Mouse (Mus musculus): ENCODE measurements around the gene Fmod.

Fmod gene

DNA sequence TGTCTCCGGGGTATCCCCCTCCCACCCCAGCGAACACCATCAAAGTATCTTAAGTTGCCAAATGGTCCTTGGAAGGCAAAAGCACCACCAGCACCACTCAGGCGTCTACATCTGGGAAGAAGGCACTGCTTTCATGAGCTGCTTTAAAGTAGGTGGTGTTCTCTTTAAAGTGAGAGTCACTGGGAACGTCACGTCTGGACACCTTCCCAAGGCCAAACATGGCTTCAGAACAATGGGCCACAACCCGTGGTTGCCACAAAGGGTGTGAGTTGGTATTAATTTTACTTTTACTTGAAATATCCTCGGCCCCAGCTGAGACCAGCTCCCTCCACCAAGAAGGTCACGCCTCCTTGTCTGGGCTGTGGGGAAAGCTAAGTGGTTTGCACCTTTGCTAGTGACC lies 20.7 kb downstream of the Fmod start:
- no peak for DNase-seq

DNA sequence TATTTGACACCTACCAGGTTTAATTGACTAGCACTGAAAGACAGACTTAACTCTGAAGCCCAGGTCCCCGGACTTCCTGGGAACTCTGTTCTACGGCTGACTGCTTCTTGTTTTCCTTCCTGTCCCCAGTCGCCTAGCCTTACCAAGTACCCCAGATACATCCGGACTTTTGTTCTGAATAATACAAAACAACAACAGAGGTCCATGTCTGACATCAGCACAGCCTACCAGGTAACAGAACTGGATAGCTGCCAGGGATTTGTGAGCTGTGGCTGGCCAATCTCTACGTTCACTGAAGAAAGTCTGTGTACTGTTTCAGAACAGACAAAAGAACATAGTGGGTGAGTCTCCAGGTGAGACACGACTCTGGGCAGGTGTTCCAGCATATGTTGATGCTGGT lies 21.8 kb downstream of the Fmod start:
- no peak for DNase-seq

DNA sequence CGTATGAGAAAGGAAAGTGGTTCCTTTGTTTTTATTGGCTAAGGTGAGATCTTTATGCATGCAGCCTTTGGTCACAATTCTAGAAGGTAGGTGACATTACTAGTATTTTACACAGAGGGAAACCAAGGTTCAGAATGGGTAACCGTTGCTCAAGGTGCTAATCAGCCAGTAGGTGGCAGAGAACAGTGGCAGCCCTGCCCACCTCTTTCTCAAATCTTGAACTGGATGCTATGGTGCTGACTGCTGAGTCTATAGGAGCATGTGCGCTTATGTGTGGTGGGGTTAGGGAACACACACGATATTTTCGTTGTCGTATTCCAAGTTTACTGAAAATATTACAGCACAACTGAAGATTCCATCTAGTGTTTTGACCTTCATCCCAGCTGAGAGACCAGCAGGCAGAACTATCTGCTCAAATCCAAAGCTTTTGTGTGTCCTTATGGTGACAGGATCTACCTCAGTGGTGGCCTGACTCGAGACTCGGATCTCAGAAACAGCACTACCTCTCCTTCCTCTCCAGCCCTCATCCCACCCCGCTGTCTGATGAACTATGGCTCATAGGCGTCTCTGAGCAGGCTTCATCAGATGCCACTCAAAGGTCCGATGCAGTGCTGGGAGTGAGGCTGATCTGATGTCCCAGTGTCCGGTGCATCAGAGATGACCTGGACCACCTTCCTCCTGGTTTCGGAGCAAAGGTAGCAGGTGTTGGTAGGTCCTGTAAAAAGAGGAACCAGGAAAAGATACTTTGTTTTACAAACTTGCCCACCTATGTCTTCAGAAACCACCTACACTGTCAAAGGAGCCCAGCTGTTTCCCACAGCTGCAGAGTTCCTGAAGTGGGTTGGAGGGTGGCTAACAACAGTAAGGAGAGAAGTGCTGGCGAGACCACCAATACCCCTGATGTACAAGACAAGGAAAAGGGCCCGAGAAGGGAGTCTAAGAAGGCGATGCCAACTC lies 23.0 kb downstream of the Fmod start:
- DNase-seq, result peak; percentile 59 to 75

DNA sequence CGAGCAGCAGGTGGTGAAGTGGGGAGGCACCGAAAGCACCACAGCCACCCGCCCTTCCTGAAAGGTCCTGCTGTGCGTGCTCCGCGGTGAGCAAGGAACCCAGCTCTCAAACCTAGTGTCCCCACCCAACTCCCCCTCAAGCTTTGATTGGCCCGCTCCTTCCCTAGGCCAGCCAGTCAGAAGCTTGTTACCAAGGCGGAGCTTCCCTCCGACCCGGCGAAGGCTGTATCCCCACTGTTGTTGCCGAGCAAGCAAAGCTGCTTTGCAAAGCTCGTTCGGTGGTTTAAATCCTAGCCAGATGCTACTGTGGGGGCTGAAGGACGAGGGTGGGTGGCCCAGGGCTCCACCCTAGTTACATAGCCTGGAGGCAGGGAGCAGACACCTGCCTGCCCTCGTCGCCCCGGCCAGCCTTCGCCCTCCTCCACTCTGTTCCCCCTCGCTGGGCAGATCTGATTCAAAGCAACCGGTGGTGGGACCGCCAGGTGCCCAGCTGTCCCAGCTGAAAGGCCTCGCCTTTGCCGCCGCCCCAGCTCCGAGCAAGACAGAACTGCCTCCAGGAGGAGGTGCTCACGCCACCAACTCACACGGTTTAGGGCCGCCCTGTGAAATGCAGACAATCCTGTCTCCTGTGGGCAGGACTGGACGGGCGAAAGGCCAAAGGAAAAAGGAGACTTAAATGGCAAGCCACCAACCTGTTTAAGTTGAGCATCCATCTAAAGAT lies 24.0 kb downstream of the Fmod start:
- peak; percentile 94 to 98 for DNase-seq

DNA sequence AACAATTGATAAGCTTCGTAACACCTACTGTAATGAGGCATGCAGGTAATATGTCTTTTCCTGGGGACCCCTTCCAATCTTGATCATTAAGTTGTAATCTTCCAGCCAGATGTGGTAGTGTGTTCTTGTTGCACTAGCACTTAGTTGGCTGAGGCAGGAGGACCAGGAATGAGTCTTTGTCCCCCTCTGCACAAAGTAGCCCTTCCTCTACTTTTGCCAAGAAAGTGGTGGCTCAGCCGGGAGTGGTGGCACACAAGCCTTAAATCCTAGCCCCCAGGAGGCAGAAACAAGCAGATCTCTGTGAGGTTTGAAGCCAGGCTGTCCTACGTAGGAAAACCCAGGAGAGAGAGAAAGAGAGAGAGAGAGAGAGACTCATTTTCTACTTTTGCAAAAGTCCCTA lies 24.9 kb downstream of the Fmod start:
- peak; percentile 38 to 46 for DNase-seq

DNA sequence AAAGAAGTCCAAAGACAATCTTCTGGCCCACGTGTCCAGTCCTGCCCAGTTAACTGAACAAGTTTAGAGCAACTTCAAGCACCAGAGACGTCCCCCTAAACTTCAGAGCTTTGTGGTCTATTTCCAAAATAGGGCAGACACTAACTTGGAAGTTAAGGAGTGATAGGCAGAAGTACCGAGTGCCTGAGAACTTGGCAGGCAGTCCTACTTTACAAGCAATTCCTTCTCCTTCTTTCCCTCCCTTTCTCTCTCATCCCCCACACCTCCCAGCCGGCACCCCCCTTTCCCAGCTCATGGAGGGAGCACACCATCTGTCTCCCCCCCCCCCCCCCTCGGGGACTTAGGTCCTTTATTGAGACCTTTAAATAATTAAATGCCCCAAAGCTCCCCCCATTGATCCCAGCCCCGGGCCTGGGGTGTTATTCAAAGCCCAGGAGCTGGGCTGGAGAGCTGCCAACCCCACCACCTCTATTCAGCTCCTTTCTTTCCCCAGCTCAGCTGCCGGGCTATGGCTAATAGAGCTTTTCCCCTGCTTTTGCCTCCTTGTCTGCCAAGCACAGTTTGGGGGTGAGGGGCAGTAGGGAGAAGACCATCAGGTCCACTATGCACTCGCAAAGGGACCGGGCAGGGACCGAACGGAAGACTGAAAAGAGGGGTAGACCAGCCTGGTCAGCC lies 25.5 kb downstream of the Fmod start:
- no peak for DNase-seq

DNA sequence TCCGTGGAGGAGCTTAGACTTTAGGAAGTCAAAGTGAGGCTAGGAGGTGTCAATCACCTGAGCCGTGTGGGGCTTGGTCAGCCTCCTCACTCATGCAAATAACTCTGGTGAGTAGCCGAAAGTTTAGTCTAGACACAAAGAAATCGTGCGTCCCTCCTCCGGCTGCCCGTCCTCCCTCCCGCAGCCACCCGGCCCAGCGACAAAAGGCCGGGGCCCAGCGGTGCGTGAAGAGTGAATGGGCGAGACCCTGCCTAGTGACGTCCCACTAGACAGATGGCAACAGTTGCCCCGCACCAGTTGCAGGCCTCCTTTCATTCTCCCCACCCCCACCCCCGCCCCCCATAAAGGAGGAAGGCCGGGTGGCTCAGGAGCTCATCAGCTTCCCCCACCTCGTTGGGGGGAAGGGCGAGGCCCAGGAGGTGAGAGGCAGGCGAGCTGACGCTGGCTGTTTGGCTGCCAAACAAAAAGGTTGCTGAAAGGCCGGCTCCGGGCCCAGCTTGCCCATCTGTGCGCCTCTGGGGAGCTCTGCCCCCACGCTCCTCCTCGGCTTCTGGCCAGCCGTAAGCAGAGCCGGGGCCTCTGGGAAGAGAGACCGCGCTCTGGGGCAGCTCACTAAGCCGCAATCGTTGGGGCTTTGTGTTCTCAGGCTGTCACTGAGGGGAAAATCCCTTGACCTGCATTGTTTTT lies 26.2 kb downstream of the Fmod start:
- DNase-seq, result peak; percentile 82 to 88

DNA sequence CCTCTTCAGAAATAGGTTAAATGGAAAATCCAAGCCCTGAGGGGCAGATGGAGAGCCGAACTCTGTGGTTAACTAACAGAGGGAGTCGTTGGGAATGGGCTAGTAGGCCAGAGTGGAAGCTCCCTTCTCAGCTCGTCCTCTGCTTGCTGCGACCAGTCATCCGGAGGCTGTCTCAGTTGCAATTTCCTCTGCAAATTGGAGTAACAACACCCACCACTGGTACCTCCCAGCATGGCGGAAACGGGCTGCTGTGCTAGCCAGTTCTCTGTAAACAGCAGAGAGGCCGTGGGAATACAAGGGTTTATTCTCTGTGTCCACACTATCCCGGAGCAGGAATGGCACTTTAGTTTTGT lies 26.7 kb downstream of the Fmod start:
- peak; percentile 80 to 85 for DNase-seq

DNA sequence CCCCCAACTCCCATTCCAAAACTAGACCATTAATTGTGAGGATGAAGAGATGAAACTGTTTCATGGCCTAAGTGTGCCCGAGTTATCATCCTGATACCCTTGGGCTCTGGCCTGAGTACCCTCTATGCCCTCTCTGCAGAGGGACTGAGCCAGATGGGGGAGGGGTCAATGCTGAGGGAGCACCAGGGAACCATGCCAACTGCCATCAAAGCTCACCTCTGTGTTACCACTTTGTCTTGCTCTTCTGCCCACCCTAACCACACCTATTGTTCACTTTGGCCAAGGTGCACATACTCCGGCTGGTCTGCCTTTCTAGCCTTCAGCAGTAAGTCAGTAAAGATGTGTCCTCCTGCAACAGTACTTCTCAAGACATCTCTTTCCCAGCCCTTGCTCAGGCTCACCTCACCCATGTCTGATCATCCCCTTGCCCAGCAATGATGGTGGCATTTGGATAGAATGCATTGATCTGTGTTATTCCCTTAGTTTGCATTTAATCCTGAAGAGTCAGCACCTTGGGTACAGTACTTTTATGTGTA lies 27.3 kb downstream of the Fmod start:
- DNase-seq, result peak; percentile 46 to 57

DNA sequence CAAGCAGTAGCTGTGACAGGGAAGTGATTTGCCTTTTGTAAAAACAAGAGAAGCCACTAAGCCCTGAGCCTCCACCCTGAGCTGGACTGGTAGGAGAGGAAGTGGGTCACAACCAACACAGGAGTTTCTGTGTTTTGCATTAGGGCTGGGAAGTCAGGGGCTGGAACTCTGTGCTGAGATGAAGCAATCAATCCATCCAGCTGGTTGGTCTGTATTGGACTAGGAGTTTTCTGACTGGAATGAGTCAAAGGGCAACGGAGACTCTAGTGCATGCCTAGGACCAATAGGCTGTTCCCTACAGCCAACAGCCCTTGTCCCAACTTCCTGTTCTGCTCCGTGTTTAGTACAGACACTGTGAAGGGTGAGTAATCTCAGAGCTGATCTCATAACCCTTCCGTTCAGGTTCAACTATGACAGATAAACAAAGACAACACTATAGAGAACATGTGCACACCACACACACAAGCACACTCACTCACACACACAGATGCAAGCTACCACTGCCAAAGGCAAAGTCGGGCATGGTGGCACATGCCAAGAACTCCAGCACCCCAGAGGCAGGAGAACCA lies 28.3 kb downstream of the Fmod start:
- DNase-seq, result peak; percentile 60 to 62

DNA sequence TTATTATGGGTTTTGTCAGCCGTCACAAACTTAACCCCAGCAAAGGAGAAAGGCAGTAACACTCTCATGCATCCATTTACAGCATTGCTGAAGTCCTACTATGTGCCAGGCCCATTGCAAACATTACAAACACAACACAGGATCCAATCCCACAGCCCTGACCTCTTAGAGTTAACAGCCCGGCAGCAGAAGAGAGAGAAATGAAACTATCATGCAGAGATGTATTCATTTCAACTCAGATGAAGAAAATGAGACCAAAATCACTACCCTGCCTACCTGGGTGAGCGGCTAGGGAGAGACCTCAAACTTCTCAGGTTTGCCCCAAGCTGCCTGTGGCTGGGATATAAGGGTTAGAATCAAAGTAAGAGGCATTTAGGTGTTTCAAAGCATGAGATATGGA lies 29.5 kb downstream of the Fmod start:
- no peak for DNase-seq

DNA sequence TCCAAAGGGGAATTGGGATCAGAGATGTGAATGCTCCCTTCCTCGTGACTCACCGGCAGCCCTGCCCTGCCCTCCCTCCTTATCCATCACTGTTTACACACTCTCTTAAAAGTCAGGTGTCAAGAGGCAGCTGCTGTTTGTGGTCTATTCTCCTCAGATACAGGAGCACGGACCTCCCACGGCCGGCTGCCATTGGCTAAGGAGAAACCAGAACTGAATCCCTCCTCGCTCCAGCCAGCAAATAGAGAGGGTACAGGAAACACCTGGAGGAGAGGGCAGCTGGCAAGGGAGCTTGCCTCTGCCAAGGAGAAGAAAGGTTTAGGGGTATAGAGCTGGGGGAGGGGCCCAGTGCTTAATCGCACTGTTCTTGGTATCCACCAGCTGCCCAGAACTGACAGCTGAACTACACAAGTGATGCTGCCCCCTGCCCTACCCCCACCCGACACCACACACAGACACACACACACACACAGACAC lies 30.1 kb downstream of the Fmod start:
- DNase-seq, result peak; percentile 83 to 95

DNA sequence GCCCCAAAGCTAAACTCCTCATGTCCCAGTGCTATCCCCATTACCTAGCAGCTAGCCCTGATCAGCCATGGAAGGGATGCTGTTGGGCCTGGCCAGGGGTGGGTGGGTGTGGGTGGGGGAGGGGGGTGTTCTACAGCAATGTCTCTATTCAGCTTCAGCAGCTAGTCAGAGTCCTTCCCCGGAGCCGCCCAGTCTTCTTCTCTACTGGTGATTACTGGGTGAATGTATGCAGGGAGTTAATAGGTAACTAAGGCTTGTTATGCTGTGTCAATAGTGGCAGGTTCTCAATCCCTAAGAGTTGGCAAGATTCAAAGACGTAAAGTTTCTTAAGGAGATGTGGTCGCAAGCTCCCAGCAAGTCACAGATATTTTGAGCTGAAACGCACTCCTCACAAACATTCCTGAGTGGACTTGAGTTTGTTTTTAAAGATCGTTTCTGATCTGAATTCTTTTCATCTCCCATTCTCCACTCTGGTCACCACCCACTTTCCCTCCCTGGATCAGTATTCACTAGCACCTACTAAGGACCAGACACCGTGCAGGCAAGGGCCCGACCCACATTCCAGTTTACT lies 33.1 kb downstream of the Fmod start:
- DNase-seq, result no peak

DNA sequence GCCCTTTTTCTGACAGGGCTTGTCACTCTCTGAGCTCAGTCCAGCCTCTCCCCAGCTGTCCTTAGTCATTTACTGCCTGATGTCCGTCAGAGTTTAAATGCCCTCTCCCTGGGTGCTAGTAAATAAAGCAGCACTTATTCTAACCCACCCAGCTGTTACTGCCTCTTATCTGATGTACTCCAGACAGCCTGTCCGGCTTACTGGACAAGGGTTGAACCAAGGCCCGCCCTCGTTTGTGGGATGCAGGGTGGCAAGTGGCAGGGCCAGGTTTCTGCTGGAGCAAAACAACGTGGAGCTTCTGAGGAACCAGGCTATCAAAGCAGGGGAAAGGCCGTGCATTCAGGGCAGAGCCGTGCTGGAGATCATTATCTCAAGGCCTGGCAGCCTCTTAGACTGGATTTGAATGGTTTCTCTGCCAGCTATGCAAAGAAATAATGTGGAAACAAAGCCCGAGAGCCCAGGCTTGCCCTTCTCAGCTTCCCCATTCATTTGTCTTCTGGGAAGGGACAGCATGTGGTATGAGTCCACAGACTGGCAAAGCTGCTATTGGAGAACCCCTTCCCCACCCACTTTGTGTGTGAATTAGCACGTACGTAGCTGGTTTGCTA lies 34.5 kb downstream of the Fmod start:
- DNase-seq, result no peak

DNA sequence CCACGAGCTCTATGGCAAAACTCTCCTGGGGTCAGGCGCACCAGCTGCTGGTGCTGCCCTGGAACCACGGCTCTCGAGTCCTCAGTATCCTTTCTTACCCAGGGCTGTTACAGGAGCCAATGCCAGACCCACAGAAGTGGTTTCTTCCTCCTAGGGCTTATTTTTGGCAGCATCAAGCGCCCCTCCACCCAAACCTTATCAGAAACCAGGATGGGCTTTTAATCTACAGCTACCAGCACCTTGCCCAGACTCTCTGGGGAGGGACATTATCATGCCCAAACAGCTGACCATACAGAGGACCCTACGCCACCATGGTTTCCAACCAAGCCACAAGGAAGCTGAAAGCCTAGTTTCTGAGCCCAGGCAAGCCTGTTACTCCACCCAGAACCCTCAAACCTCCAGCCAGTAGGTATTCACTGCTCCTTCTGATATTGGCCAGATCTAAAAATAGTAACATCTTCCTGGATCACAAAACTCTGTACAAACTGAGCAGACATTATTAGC lies 36.1 kb downstream of the Fmod start:
- no peak for DNase-seq

DNA sequence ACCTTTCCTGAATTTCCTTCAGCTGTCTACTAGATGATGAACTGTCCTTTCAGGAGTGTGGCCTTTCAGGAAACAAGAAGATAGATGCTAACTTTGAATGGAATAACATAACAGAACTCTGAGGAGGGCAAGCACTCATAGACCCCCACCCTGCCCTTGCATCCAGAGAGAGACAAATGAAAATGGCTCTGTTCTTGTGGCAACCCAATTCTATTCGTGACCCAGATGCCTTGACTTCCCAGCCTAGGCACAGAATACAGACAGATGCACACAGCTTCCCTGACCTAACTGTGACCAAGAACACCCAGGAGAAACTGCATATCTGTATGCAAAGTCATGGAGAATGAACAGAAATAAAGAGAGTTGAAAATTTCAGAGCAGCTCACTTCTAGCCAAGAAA lies 36.6 kb downstream of the Fmod start:
- no peak for DNase-seq

DNA sequence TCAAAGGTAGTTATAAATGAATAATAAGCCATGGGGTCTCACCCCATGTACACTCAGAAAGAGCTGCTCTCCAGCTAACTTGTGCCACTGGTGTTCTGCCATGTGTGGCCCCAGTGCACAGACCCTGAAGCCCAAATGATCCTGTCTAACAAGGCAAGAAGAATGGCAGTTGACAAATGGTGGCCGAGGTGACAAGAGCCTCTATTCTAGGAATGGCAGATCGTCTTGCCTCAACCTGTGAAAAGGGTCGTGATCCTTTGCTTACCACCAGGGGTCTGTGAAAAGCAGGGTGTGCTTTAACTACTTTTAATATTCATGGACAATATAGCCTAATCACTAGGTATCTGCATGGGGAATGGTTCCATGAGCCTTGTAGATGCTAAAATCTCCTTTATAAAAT lies 37.1 kb downstream of the Fmod start:
- no peak for DNase-seq

DNA sequence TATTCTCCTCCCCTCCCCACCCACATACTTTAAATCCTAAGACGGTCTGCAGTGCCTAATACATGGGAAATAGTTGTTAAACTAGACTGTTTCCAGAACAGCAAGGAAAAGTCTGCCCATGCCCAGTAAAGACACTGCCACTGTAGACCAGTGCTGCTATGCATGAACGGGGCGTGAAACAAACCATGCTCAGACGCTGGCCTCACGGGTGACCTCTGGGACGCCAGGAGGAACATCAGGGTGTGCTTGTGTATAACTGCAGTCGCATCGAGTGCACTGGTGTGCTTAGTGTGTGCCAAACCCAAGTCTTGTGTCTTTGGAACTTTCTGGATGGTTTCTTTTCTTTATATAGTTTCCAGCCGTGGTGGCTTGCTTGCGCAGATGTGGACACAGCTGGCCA lies 37.6 kb downstream of the Fmod start:
- no peak for DNase-seq

DNA sequence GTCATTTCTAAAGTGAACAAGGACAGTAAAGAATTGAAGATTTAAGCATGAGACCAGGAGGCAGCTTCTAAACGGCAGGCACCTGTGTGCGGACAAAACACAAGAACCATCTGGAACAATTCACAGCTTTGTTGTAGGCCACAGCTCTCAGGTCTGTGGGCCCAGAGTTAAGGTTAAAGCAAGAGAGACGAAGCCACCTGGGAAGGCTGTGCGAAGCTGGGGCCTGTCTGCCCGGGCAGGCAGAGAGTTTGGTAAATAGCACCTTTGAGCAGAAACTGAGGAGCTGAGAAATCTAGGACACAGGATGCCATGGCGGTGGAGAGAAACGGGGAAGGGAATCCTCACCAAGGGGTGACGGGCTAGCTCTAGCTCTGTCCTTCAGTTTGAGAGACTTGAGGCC lies 38.5 kb downstream of the Fmod start:
- peak in 1 of 2 experiments; percentile 65 for DNase-seq

DNA sequence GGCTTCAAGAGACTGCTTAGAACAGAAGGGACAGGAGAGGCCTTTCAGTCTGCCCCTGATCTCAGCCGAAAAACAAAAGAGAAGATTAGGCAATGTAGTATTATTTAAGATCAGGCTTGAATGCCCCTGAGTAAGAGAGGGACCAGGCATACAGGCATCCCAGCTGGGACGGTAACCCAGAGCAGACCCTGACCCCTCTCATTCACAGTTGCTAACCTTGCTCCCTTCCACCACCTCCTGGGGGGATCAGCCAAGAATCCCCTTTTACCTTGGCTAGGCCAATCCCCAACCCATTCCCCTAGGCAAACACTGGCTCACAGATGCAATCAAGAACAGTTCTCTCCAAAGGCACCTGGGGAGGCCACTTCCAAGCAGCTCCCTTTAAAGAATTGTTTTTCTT lies 39.7 kb downstream of the Fmod start:
- DNase-seq, result peak in 1 of 2 experiments; percentile 56

DNA sequence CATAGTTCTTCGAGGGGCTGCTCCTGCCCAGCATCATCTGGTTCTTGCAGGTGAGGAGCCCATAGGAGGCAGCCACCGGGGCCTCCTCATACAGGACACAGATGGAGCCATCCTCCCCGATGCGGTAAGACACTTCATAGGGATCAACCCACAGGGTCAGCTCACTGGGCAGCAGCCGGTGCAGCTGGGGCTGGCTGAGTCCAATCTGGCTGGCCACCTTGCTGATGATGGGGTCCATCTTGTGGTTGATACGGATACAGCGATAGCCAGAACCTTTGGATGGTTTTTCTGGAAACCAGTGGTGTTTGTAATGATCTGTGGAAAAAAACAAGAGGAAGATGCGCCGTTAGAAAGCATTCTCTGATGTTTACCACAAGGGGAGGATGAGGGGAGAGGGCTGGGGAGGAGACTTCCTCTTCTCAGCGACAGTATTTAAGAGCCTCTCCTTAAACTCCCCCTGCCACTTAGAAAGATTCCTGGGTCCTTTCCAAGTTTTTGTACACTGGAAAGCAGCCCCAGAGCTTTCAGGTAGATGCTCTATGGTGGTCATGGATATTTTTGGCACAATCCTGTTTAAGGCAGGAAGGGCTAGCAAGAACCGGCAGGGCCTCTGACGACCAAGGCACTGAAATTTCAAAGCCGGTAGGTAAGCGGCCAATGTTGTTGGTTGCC lies 40.5 kb downstream of the Fmod start:
- peak; percentile 64 to 70 for DNase-seq

All from thymus, postnatal 36 days (tissue).